Mouse (Mus musculus) layer of hippocampus, adult 8-10 months (tissue): ENCODE measurements at regions not wholly inside any gene's neighbourhood (a gene's known extent, or its start where the extent isn't known, plus 50 kb on each side); places are given as distances from the start of the nearest gene placed in this dataset.

Experiments used
- DNase-seq, 2 experiments: peaks; one replicate each; pipeline ENCODE4 v3.0.0; 2022; ENCODE audit warnings: low spot score in 2 of 2

DNA sequence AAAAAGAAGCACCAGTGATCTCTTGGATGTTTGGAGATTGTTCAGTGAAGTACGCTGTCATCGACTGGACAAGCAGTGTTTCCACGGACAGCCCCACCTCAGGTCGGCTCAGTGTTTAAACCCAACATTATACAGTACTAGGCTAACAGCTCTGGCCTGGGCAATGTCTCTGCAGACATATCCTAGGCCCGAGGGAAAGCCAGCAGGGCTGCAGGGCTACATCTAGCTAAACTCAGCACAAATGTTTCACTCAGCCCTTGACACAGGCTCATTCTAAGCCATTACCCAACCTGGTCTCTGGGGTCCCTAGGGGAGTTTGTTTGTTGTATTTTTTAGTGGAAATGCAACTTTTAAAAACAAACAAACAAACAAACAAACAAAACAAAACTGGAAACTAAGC is 52.1 kb upstream of the Anapc15-ps start:
- no peak for DNase-seq
